Mouse (Mus musculus) forebrain, embryonic 16.5 days (tissue): ENCODE measurements around the gene Atxn2l. TPM values are rescaled to one million over a fixed set of nuclear protein-coding genes. Genes with fewer than 3 reads are reported as not detected.

Experiments
- ATAC-seq: fragments of 200-750 bp; cut with Nextera tagmentation; 2 replicates; pipeline ENCODE4 v1.8.0; 2017; ENCODE audit warnings: mild to moderate bottlenecking, moderate library complexity
- H3K27ac ChIP-seq: fragments of 300-500 bp; sonication (generic); 2 replicates; pipeline ENCODE4 v1.5.1; 2014; ENCODE audit warnings: low read length, control low read depth
- H3K27me3 ChIP-seq: fragments of 300-500 bp; sonication (generic); replicated peaks from 2 replicates; pipeline ENCODE4 v1.6.1; 2014; ENCODE audit warnings: low read length; ENCODE audit not compliant: control insufficient read depth, insufficient read depth
- H3K36me3 ChIP-seq: fragments of 300-500 bp; sonication (generic); 2 replicates; pipeline ENCODE4 v1.6.1; 2014; ENCODE audit not compliant: control insufficient read depth, insufficient read depth
- H3K4me1 ChIP-seq: fragments of 300-500 bp; sonication (generic); replicated peaks from 2 replicates; pipeline ENCODE4 v1.6.1; 2014; ENCODE audit warnings: low read length; ENCODE audit not compliant: control insufficient read depth, insufficient read depth
- H3K4me2 ChIP-seq: fragments of 300-500 bp; sonication (generic); 2 replicates; pipeline ENCODE4 v1.6.1; 2014; ENCODE audit warnings: mild to moderate bottlenecking, low read length, control low read depth
- H3K4me3 ChIP-seq: fragments of 300-500 bp; sonication (generic); replicated peaks from 2 replicates; pipeline ENCODE4 v1.5.1; 2014; ENCODE audit warnings: mild to moderate bottlenecking, low read length, control low read depth
- H3K9ac ChIP-seq: fragments of 300-500 bp; sonication (generic); replicated peaks from 2 replicates; pipeline ENCODE4 v1.6.1; 2014; ENCODE audit warnings: low read depth, low read length, control low read depth
- H3K9me3 ChIP-seq: fragments of 300-500 bp; sonication (generic); 2 replicates; pipeline ENCODE4 v1.6.1; 2016; ENCODE audit warnings: low read length; ENCODE audit not compliant: control insufficient read depth
- WGBS: fragments of 180-500 bp; shearing (Covaris S2); extraction: QIAGEN DNeasy Blood & Tissue Kit; methylation state at CpG from one replicate; pipeline ENCODE4 v1.1.7; 2014; 5-methylcytosine and 5-hydroxymethylcytosine counted together
- polyA plus RNA-seq: library from polyadenylated mRNA; unstranded; fragments of >200 nt; fragmentation: Nextera tagmentation; extraction: Ambion mirVana; gene quantifications from 2 replicates; pipeline ENCODE4 v1.2.1, GENCODE M21; 2015

Gene Atxn2l
- polyA plus RNA-seq, 1 experiment from 2014 or later, result 69.9 TPM

- H3K27ac ChIP-seq, result peak within 1 kb of the TSS; percentile 96
- H3K9ac ChIP-seq, result peak within 1 kb of the TSS; percentile 98
- peaks cover 17% of the 10 kb centered on the region for H3K4me1 ChIP-seq
- ATAC-seq, result peak; percentile 95
- WGBS, result under 1% methylated on average over 53 of the region's 53 CpGs
- H3K4me2 ChIP-seq, result peak within 1 kb of the TSS; percentile 95
- H3K27me3 ChIP-seq, result no peaks in the 10 kb centered on the region
- H3K4me3 ChIP-seq, result peak within 1 kb of the TSS; percentile 91
- H3K36me3 ChIP-seq, result peaks cover 14% of the 10 kb centered on the region
- H3K9me3 ChIP-seq, result no peaks in the 10 kb centered on the region
These were observed 28.1 kb downstream of the Atxn2l start, which contains the start of gene Sh2b1 for GRCm38 (mm10) chr7:126474993-126475581. TSS of gene Sh2b1 (minus strand) at chr7:126475424.

DNA sequence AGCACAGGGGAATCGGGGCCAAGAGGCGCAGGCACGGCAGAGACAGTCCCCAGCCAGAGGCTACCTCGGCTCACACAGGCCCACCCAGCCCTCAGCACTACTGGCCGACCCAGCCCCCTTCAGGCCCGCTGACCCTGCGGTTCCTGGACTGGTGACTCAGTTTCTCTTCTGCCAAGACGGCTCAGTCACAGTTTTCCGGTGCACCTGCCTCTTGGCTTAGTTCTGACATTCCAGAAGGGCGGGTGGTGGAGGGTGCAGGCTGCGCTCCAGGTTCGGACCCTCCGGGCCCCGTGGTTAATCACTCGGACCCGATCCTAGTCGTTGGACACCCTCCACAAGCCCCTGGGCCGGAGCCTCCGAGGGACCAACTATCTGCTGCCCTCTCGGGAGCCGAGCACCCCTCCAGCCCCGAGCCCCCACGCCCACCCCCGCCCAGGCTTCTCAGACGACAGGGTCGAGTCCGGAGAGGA lies 28.7 kb downstream of the Atxn2l start:
- peak overlapping the region; percentile 96 for H3K27ac ChIP-seq
- H3K9me3 ChIP-seq, result no peaks in the 10 kb centered on the region
- peaks cover 17% of the 10 kb centered on the region for H3K4me1 ChIP-seq
- H3K36me3 ChIP-seq, result peaks cover 18% of the 10 kb centered on the region
- H3K4me2 ChIP-seq, result peak overlapping the region; percentile 95
- H3K4me3 ChIP-seq, result peak overlapping the region; percentile 91
- H3K9ac ChIP-seq, result peak overlapping the region; percentile 98
- under 1% methylated on average over 27 of the region's 27 CpGs for WGBS
- H3K27me3 ChIP-seq, result no peaks in the 10 kb centered on the region
- ATAC-seq, result peak; percentile 45

GRCm38 (mm10) chr7:126473470-126474086 lies 29.7 kb downstream of the Atxn2l start:
- H3K27ac ChIP-seq, result no peak overlapping the region
- WGBS, result 84% methylated on average over 9 of the region's 9 CpGs
- H3K27me3 ChIP-seq, result no peaks in the 10 kb centered on the region
- no peak for ATAC-seq
- peaks cover 19% of the 10 kb centered on the region for H3K36me3 ChIP-seq
- H3K9ac ChIP-seq, result peak overlapping the region; percentile 98; the same call in 1 of the 2 replicates
- H3K4me3 ChIP-seq, result peak overlapping the region; percentile 91
- H3K4me2 ChIP-seq, result peak overlapping the region; percentile 95
- no peaks in the 10 kb centered on the region for H3K9me3 ChIP-seq
- H3K4me1 ChIP-seq, result peaks cover 17% of the 10 kb centered on the region

DNA sequence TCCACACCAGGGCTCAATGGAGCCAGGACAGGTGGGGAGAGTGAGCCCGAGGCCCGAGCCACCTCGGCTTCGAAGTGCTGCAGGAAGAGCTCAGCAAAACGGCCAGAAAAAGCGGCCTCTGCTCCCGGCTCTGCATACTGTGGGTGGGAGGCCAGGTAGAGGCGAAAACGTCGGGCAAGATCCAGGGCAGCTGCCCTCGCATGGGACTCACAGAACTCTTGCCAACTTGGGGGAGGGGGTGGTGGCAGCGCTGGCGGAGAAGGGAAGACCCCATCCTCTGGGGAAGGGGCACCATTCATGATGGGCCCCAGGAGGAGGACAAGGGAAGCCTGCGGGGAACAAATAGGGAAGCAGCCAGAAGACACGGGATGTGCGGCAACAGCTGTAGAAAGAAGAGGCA lies 30.5 kb downstream of the Atxn2l start:
- Histone ChIP-seq H3K27ac (no peak overlapping the region), H3K9me3 (no peaks in the 10 kb centered on the region), H3K4me1 (peaks cover 17% of the 10 kb centered on the region), H3K9ac (no peak overlapping the region), H3K36me3 (peaks cover 22% of the 10 kb centered on the region), H3K4me2 (no peak overlapping the region), H3K4me3 (no peak overlapping the region), H3K27me3 (no peaks in the 10 kb centered on the region)
- 91% methylated on average over 16 of the region's 16 CpGs for WGBS
- ATAC-seq, result no peak

DNA sequence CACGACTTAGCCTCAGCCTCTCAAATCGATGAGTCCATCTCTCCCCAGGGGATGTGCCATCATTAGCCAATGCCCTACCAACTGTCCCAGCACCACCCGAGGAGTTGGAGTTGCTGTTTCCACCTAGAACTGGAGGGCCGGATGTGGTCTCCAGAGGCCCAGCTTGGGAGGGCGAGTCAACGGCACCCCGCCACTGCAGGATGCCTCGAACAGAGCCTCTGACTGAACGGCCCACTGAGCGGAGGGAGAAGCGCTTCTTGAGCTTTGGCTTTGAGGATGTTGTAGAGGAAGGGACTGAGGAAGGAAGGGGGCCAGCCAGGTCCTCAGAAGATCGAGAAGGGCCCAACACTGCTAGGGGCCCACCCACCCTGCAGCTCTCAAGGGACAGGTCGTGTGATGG lies 30.9 kb downstream of the Atxn2l start:
- H3K9me3 ChIP-seq, result no peaks in the 10 kb centered on the region
- H3K36me3 ChIP-seq, result peaks cover 26% of the 10 kb centered on the region
- H3K4me1 ChIP-seq, result peaks cover 17% of the 10 kb centered on the region
- 90% methylated on average over 13 of the region's 13 CpGs for WGBS
- H3K4me2 ChIP-seq, result no peak overlapping the region
- no peak for ATAC-seq
- H3K27ac ChIP-seq, result no peak overlapping the region
- H3K4me3 ChIP-seq, result no peak overlapping the region
- H3K9ac ChIP-seq, result no peak overlapping the region
- no peaks in the 10 kb centered on the region for H3K27me3 ChIP-seq

DNA sequence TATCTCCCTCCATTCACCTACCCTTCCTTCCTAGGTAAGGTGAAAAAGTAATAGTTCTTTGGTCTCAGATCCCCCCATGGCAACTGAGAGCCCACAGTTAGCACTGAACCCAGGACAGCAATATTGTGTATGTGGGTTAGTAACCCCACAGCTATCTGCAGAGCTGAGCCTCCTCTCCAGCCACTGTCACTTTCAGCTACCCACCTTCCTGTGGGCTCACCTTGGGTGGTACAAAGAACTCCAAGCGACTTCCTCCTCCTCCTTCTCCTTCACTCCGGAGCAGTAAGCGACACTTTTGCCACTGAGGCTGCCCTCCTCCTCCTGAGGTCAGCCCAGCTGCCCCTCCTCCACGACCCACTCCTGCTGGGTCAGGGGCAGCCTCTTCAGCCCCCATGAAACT lies 31.4 kb downstream of the Atxn2l start:
- Histone ChIP-seq H3K9me3 (no peaks in the 10 kb centered on the region), H3K9ac (no peak overlapping the region), H3K4me2 (no peak overlapping the region), H3K36me3 (peaks cover 30% of the 10 kb centered on the region), H3K27ac (no peak overlapping the region), H3K27me3 (no peaks in the 10 kb centered on the region), H3K4me3 (no peak overlapping the region), H3K4me1 (peaks cover 17% of the 10 kb centered on the region)
- 83% methylated on average over 4 of the region's 4 CpGs for WGBS
- no peak for ATAC-seq

GRCm38 (mm10) chr7:126471361-126471760 lies 31.9 kb downstream of the Atxn2l start:
- H3K27ac ChIP-seq, result no peak overlapping the region
- peaks cover 17% of the 10 kb centered on the region for H3K4me1 ChIP-seq
- H3K4me3 ChIP-seq, result no peak overlapping the region
- peaks cover 30% of the 10 kb centered on the region for H3K36me3 ChIP-seq
- no peaks in the 10 kb centered on the region for H3K27me3 ChIP-seq
- no peak overlapping the region for H3K4me2 ChIP-seq
- ATAC-seq, result no peak
- no peak overlapping the region for H3K9ac ChIP-seq
- WGBS, result 93% methylated on average over 5 of the region's 5 CpGs
- no peaks in the 10 kb centered on the region for H3K9me3 ChIP-seq

DNA sequence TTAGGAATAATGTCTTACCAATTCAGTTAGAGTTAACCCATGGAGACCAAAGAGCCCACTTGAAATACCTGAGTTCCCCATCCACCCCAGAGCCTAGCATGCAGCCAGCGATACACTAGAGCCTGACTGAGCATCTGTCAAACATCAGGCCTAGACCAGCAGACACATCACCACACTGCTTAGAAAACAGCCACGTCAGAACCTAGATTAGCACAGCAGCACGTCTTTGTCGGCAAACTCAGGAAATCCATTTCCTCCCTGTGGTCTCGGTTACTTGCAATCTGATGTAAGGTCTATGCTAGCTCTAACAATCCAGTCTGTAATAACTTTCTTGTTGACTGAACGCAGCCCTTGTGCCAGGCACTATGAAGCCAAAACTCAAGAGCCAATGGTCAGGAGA lies 33.2 kb downstream of the Atxn2l start:
- Histone ChIP-seq H3K36me3 (peaks cover 30% of the 10 kb centered on the region), H3K9ac (no peak overlapping the region), H3K4me2 (no peak overlapping the region), H3K9me3 (no peaks in the 10 kb centered on the region), H3K4me1 (peaks cover 14% of the 10 kb centered on the region), H3K27me3 (no peaks in the 10 kb centered on the region), H3K27ac (no peak overlapping the region), H3K4me3 (no peak overlapping the region)
- ATAC-seq, result no peak
- 89% methylated on average over 6 of the region's 6 CpGs for WGBS

GRCm38 (mm10) chr7:126467834-126468627 lies 35.2 kb downstream of the Atxn2l start:
- no peak overlapping the region for H3K27ac ChIP-seq
- no peak overlapping the region for H3K9ac ChIP-seq
- 93% methylated on average over 17 of the region's 18 CpGs for WGBS
- no peaks in the 10 kb centered on the region for H3K27me3 ChIP-seq
- no peak overlapping the region for H3K4me3 ChIP-seq
- H3K4me1 ChIP-seq, result no peaks in the 10 kb centered on the region
- ATAC-seq, result no peak
- no peak overlapping the region for H3K4me2 ChIP-seq
- H3K36me3 ChIP-seq, result peaks cover 30% of the 10 kb centered on the region
- H3K9me3 ChIP-seq, result no peaks in the 10 kb centered on the region
